Mouse (Mus musculus) thymus, adult 2 months (tissue): ENCODE measurements at regions not wholly inside any gene's neighbourhood (a gene's known extent, or its start where the extent isn't known, plus 50 kb on each side); places are given as distances from the start of the nearest gene placed in this dataset.

Experiments used
- DNase-seq: peaks from one replicate; pipeline ENCODE4 v3.0.0; 2021
- H3K27ac ChIP-seq: fragments of 200-500 bp; 2 replicates; pipeline ENCODE4 v1.5.1; 2012; ENCODE audit warnings: low read length, control low read depth; ENCODE audit not compliant: control insufficient read depth, insufficient read depth
- H3K27me3 ChIP-seq: fragments of 200-500 bp; 2 replicates; pipeline ENCODE4 v1.6.1; 2012; ENCODE audit warnings: mild to moderate bottlenecking, low read length, moderate library complexity, mixed read lengths; ENCODE audit not compliant: control insufficient read depth, insufficient read depth
- H3K36me3 ChIP-seq: fragments of 200-500 bp; 2 replicates; pipeline ENCODE4 v1.6.1; 2012; ENCODE audit warnings: mild to moderate bottlenecking, low read length, moderate library complexity; ENCODE audit not compliant: control insufficient read depth, insufficient read depth
- H3K4me1 ChIP-seq: fragments of 200-500 bp; replicated peaks from 2 replicates; pipeline ENCODE4 v1.6.1; 2012; ENCODE audit warnings: low read length; ENCODE audit not compliant: control insufficient read depth, insufficient read depth
- H3K4me3 ChIP-seq: fragments of 200-500 bp; 2 replicates; pipeline ENCODE4 v1.5.1; 2012; ENCODE audit warnings: mild to moderate bottlenecking, low read length, control low read depth, moderate library complexity; ENCODE audit not compliant: control insufficient read depth, insufficient read depth
- CTCF ChIP-seq: fragments of 200-500 bp; IDR thresholded peaks from 2 replicates; pipeline ENCODE4 v1.5.1; 2012; ENCODE audit warnings: mild to moderate bottlenecking, control low read depth, low read length, moderate library complexity, borderline replicate concordance; ENCODE audit not compliant: control insufficient read depth, poor library complexity, insufficient read depth; ENCODE audit errors: extremely low read depth
- POLR2A ChIP-seq: fragments of 200-500 bp; IDR thresholded peaks from 2 replicates; pipeline ENCODE4 v1.6.1; 2012; ENCODE audit warnings: mild to moderate bottlenecking, low read length, control low read depth, moderate library complexity; ENCODE audit not compliant: control insufficient read depth, poor library complexity, insufficient read depth; ENCODE audit errors: extremely low read depth
- WGBS: fragments of 180-500 bp; shearing (Covaris S2); methylation state at CpG from one replicate; pipeline ENCODE4 v1.1.7; 2018; 5-methylcytosine and 5-hydroxymethylcytosine counted together

DNA sequence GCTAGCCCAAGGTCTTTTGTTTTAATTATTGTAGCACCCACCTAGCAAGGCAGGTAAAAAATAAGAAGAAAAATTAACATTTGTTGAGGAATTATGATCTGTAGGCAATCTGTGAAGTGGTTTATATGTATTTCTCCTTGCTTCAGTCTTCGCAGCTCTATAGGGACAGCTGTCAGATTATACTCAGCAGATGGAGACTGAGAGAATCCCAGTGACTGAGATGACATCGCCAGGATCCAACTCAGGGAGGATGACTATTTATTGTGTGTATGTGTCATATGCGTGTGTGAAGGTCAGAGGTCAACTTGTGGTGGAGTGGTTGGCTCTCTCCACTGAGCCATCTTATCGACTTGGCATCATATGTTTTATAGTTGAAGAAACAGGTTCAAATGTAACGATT, 362.0 kb upstream of the Chd6 start:
- Histone ChIP-seq H3K4me1 (no peaks in the 10 kb centered on the region), H3K36me3 (no peaks in the 10 kb centered on the region), H3K27ac (no peak overlapping the region), H3K27me3 (no peaks in the 10 kb centered on the region), H3K4me3 (no peak overlapping the region)
- no peak for DNase-seq
- no peak for TF ChIP-seq POLR2A
- no peak for TF ChIP-seq CTCF
- 79% methylated on average over 5 of the region's 5 CpGs for WGBS

DNA sequence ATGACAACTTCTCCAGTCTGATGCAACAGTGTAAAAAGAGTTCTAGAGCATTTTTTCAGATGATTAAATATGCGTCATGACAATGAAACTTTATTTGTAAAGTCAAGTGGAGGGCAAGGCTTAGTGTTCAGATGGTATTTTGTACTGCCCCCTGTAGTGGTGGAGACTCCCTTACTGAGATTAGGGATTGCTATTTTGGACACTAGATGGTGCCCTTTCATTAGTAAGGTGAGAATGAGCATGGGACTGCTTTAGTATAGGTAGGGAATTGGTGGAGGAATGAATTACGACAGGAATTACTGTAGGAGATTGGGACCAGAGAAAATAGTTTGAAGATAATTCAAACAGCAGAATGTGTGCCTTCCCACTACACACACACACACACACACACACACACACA, 361.1 kb upstream of the Chd6 start:
- no peak overlapping the region for H3K4me3 ChIP-seq
- no peaks in the 10 kb centered on the region for H3K4me1 ChIP-seq
- H3K27ac ChIP-seq: no peak overlapping the region
- no peak for DNase-seq
- no peaks in the 10 kb centered on the region for H3K36me3 ChIP-seq
- no peaks in the 10 kb centered on the region for H3K27me3 ChIP-seq
- no peak for TF ChIP-seq CTCF
- no peak for TF ChIP-seq POLR2A
- 40% methylated on average over 2 of the region's 2 CpGs for whole genome bisulfite sequencing

DNA sequence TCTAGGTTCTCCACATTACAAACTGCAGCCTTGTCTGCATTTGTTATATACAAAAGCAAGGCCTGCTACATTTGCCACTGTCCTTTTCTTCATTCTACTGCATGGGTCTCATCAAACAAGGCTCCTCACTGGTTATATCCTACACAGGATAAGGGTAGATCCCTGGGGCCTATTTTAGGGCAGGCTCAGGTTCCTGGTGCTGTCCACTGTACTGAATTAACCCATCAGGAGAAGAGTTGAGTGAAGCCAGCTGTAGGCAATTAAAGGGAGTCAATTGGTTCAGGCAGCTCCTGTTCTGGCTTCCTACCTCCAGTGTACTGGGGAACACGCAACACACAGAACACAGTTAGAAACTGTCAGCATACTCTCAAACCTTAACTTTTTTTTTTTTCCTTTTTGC, 358.2 kb upstream of the Chd6 start:
- Histone ChIP-seq H3K4me3 (no peak overlapping the region), H3K27ac (no peak overlapping the region), H3K27me3 (no peaks in the 10 kb centered on the region), H3K4me1 (no peaks in the 10 kb centered on the region), H3K36me3 (no peaks in the 10 kb centered on the region)
- TF ChIP-seq CTCF (no peak), POLR2A (no peak)
- 64% methylated on average over 1 of the region's 1 CpGs for WGBS
- no peak for DNase-seq

DNA sequence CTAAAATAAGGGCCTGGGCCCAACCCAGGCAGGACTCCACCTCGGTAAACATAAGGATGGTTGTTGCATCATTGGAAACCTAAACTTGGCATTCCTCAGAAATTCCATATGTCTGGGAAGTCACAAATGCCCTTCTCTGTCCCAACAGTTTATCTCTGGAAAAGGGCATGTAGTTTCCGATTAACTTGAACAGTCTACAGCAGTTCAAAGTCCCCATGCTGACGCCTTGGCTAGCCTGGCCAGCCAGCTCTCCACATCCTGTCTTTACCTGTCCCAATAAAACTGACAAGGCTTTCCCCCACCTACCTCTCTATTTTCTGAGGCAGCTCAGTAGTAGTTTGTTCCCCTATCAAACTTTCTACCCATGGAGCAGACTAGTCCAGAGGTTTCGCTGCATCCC, 351.7 kb upstream of the Chd6 start:
- no peak overlapping the region for H3K4me3 ChIP-seq
- TF ChIP-seq CTCF (no peak), POLR2A (no peak)
- H3K4me1 ChIP-seq: no peaks in the 10 kb centered on the region
- no peaks in the 10 kb centered on the region for H3K36me3 ChIP-seq
- DNase-seq: no peak
- WGBS: 93% methylated on average over 4 of the region's 4 CpGs
- no peaks in the 10 kb centered on the region for H3K27me3 ChIP-seq
- no peak overlapping the region for H3K27ac ChIP-seq

DNA sequence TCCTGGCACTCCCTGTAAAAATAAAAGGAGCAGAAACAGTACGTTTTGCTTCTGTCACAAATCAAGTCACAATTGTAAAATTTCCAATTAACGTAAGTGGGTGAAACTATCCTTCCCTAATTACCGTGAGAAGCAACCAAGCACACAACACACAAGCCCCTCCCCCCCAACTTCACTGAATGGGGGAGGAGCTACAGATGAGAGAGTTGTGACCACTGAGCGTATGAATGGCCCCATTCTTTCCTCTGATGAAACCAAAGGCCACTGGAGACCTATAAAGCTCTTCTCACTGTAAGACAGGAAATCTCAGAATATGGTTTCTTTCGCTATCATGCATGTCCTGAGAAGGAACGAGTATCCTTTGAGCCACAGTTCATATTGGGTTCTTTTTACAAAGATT, 345.6 kb upstream of the Chd6 start:
- TF ChIP-seq CTCF (no peak), POLR2A (no peak)
- Histone ChIP-seq H3K4me1 (no peaks in the 10 kb centered on the region), H3K27ac (no peak overlapping the region), H3K36me3 (no peaks in the 10 kb centered on the region), H3K27me3 (no peaks in the 10 kb centered on the region), H3K4me3 (no peak overlapping the region)
- 78% methylated on average over 6 of the region's 6 CpGs for WGBS
- DNase-seq: no peak

GRCm38 (mm10) chr2:161433816-161434215, 324.9 kb upstream of the Chd6 start:
- TF ChIP-seq POLR2A (no peak), CTCF (no peak)
- WGBS: 53% methylated on average over 9 of the region's 9 CpGs

GRCm38 (mm10) chr2:161429294-161429693, 320.4 kb upstream of the Chd6 start:
- Histone ChIP-seq H3K4me1 (no peaks in the 10 kb centered on the region), H3K27ac (no peak overlapping the region), H3K27me3 (no peaks in the 10 kb centered on the region), H3K36me3 (no peaks in the 10 kb centered on the region), H3K4me3 (no peak overlapping the region)
- TF ChIP-seq POLR2A: no peak
- no peak for TF ChIP-seq CTCF
- DNase-seq: no peak
- 67% methylated on average over 3 of the region's 3 CpGs for WGBS

More at GRCm38 (mm10) chr2:161433816-161434215, 324.9 kb upstream of the Chd6 start:
- H3K27ac ChIP-seq: no peak overlapping the region
- H3K4me3 ChIP-seq: no peak overlapping the region
- DNase-seq: no peak
- no peaks in the 10 kb centered on the region for H3K36me3 ChIP-seq
- H3K4me1 ChIP-seq: no peaks in the 10 kb centered on the region
- H3K27me3 ChIP-seq: no peaks in the 10 kb centered on the region

DNA sequence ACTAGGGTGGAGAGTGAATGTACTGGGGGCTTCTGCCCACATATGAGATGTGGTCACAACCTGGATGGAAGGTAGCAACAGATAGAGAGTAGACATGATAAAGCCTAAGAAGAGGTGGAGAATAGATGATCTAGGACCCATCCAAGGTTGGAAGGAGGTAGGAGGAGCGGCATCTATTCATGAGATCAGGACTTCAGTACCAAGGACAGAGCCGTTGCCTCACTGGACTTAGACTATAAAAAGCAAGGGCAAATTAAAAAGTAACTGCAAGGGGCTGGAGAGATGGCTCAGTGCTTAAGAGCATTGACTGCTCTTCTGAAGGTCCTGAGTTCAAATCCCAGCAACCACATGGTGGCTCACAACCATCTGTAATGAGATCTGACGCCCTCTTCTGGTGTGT, 316.7 kb upstream of the Chd6 start:
- H3K36me3 ChIP-seq: no peaks in the 10 kb centered on the region
- no peaks in the 10 kb centered on the region for H3K27me3 ChIP-seq
- no peak overlapping the region for H3K4me3 ChIP-seq
- no peaks in the 10 kb centered on the region for H3K4me1 ChIP-seq
- no peak for DNase-seq
- 46% methylated on average over 3 of the region's 3 CpGs for WGBS
- no peak overlapping the region for H3K27ac ChIP-seq
- TF ChIP-seq POLR2A (no peak), CTCF (no peak)
